Mouse (Mus musculus) forebrain, embryonic 16.5 days (tissue): ENCODE data around the gene Ptk6. TPM values are rescaled to one million over a fixed set of nuclear protein-coding genes. Genes with fewer than 3 reads are reported as not detected.

Experiments
- ATAC-seq: fragments of 200-750 bp; cut with Nextera tagmentation; 2 replicates; pipeline ENCODE4 v1.8.0; 2017; ENCODE audit warnings: mild to moderate bottlenecking, moderate library complexity
- H3K27ac ChIP-seq: fragments of 300-500 bp; sonication (generic); 2 replicates; pipeline ENCODE4 v1.5.1; 2014; ENCODE audit warnings: low read length, control low read depth
- H3K27me3 ChIP-seq: fragments of 300-500 bp; sonication (generic); replicated peaks from 2 replicates; pipeline ENCODE4 v1.6.1; 2014; ENCODE audit warnings: low read length; ENCODE audit not compliant: control insufficient read depth, insufficient read depth
- H3K36me3 ChIP-seq: fragments of 300-500 bp; sonication (generic); 2 replicates; pipeline ENCODE4 v1.6.1; 2014; ENCODE audit not compliant: control insufficient read depth, insufficient read depth
- H3K4me1 ChIP-seq: fragments of 300-500 bp; sonication (generic); replicated peaks from 2 replicates; pipeline ENCODE4 v1.6.1; 2014; ENCODE audit warnings: low read length; ENCODE audit not compliant: control insufficient read depth, insufficient read depth
- H3K4me2 ChIP-seq: fragments of 300-500 bp; sonication (generic); 2 replicates; pipeline ENCODE4 v1.6.1; 2014; ENCODE audit warnings: mild to moderate bottlenecking, low read length, control low read depth
- H3K4me3 ChIP-seq: fragments of 300-500 bp; sonication (generic); replicated peaks from 2 replicates; pipeline ENCODE4 v1.5.1; 2014; ENCODE audit warnings: mild to moderate bottlenecking, low read length, control low read depth
- H3K9ac ChIP-seq: fragments of 300-500 bp; sonication (generic); replicated peaks from 2 replicates; pipeline ENCODE4 v1.6.1; 2014; ENCODE audit warnings: low read depth, low read length, control low read depth
- H3K9me3 ChIP-seq: fragments of 300-500 bp; sonication (generic); 2 replicates; pipeline ENCODE4 v1.6.1; 2016; ENCODE audit warnings: low read length; ENCODE audit not compliant: control insufficient read depth
- WGBS: fragments of 180-500 bp; shearing (Covaris S2); extraction: QIAGEN DNeasy Blood & Tissue Kit; methylation state at CpG from one replicate; pipeline ENCODE4 v1.1.7; 2014; 5-methylcytosine and 5-hydroxymethylcytosine counted together
- polyA plus RNA-seq: library from polyadenylated mRNA; unstranded; fragments of >200 nt; fragmentation: Nextera tagmentation; extraction: Ambion mirVana; gene quantifications from 2 replicates; pipeline ENCODE4 v1.2.1, GENCODE M21; 2015

Ptk6 gene
- polyA plus RNA-seq, 1 experiment from 2014 or later: not detected

- Histone ChIP-seq H3K27me3 (no peaks in the 10 kb centered on the region), H3K4me2 (no peak overlapping the region), H3K36me3 (no peaks in the 10 kb centered on the region), H3K9me3 (no peaks in the 10 kb centered on the region), H3K4me3 (no peak overlapping the region), H3K4me1 (peaks cover 2% of the 10 kb centered on the region), H3K27ac (no peak overlapping the region), H3K9ac (no peak overlapping the region)
- 90% methylated on average over 2 of the region's 2 CpGs for WGBS
- ATAC-seq: no peak
Measured at GRCm38 (mm10) chr2:181224994-181225393, 22.4 kb upstream of the Ptk6 start.

- Histone ChIP-seq H3K4me1 (peaks cover 9% of the 10 kb centered on the region), H3K36me3 (no peaks in the 10 kb centered on the region), H3K27me3 (no peaks in the 10 kb centered on the region), H3K4me3 (no peak overlapping the region), H3K9ac (no peak overlapping the region), H3K27ac (no peak overlapping the region), H3K9me3 (no peaks in the 10 kb centered on the region), H3K4me2 (peak overlapping the region; percentile 53)
- 38% methylated on average over 2 of the region's 2 CpGs for WGBS
- ATAC-seq: no peak
Measured at GRCm38 (mm10) chr2:181220361-181220760, 17.8 kb upstream of the Ptk6 start.

GRCm38 (mm10) chr2:181219538-181220216 is 17.1 kb upstream of the Ptk6 start, which contains the start of gene Fndc11:
Gene Fndc11, plus strand, starts transcription at chr2:181220013.
- Histone ChIP-seq H3K27ac (no peak within 1 kb of the TSS), H3K4me2 (peak within 1 kb of the TSS; percentile 53), H3K36me3 (no peaks in the 10 kb centered on the region), H3K4me3 (peak within 1 kb of the TSS; percentile 26), H3K9me3 (no peaks in the 10 kb centered on the region), H3K4me1 (peaks cover 9% of the 10 kb centered on the region), H3K27me3 (no peaks in the 10 kb centered on the region), H3K9ac (peak within 1 kb of the TSS; percentile 22; the same call in 1 of the 2 replicates)
- 4% methylated on average over 25 of the region's 25 CpGs for WGBS
- peak; percentile 69; the same call in 1 of the 2 replicates for ATAC-seq

GRCm38 (mm10) chr2:181218881-181219485 is 16.4 kb upstream of the Ptk6 start:
- H3K36me3 ChIP-seq: no peaks in the 10 kb centered on the region
- no peak overlapping the region for H3K9ac ChIP-seq
- peaks cover 9% of the 10 kb centered on the region for H3K4me1 ChIP-seq
- no peak for ATAC-seq
- no peak overlapping the region for H3K27ac ChIP-seq
- no peak overlapping the region for H3K4me3 ChIP-seq
- WGBS: 64% methylated on average over 5 of the region's 5 CpGs
- H3K27me3 ChIP-seq: peaks cover 1% of the 10 kb centered on the region
- no peak overlapping the region for H3K4me2 ChIP-seq
- no peaks in the 10 kb centered on the region for H3K9me3 ChIP-seq

GRCm38 (mm10) chr2:181216037-181216436 is 13.4 kb upstream of the Ptk6 start:
- Histone ChIP-seq H3K27ac (no peak overlapping the region), H3K9ac (no peak overlapping the region), H3K4me3 (no peak overlapping the region), H3K36me3 (no peaks in the 10 kb centered on the region), H3K27me3 (peaks cover 30% of the 10 kb centered on the region), H3K4me2 (no peak overlapping the region), H3K9me3 (no peaks in the 10 kb centered on the region), H3K4me1 (peaks cover 18% of the 10 kb centered on the region)
- 93% methylated on average over 6 of the region's 6 CpGs for WGBS
- ATAC-seq: no peak

GRCm38 (mm10) chr2:181213021-181213445 is 10.4 kb upstream of the Ptk6 start, which contains the start of gene Srms:
Gene Srms, minus strand, starts transcription at chr2:181213185.
- peak within 1 kb of the TSS; percentile 46 for H3K4me2 ChIP-seq

GRCm38 (mm10) chr2:181212389-181213020 is 9.9 kb upstream of the Ptk6 start:
- Histone ChIP-seq H3K4me3 (peak overlapping the region; percentile 29), H3K27me3 (peaks cover 30% of the 10 kb centered on the region), H3K9ac (no peak overlapping the region), H3K36me3 (no peaks in the 10 kb centered on the region), H3K9me3 (no peaks in the 10 kb centered on the region), H3K4me2 (peak overlapping the region; percentile 46), H3K4me1 (peaks cover 9% of the 10 kb centered on the region), H3K27ac (no peak overlapping the region)
- no peak for ATAC-seq
- WGBS: 2% methylated on average over 34 of the region's 34 CpGs

More at GRCm38 (mm10) chr2:181213021-181213445, 10.4 kb upstream of the Ptk6 start, which contains the start of gene Srms:
- no peaks in the 10 kb centered on the region for H3K9me3 ChIP-seq
- H3K27me3 ChIP-seq: peaks cover 30% of the 10 kb centered on the region
- H3K27ac ChIP-seq: no peak within 1 kb of the TSS
- no peaks in the 10 kb centered on the region for H3K36me3 ChIP-seq
- H3K4me1 ChIP-seq: peaks cover 9% of the 10 kb centered on the region
- H3K4me3 ChIP-seq: peak within 1 kb of the TSS; percentile 29
- under 1% methylated on average over 17 of the region's 17 CpGs for WGBS
- no peak within 1 kb of the TSS for H3K9ac ChIP-seq
- ATAC-seq: no peak

GRCm38 (mm10) chr2:181206118-181206517 is 3.5 kb upstream of the Ptk6 start:
- Histone ChIP-seq H3K27me3 (peaks cover 1% of the 10 kb centered on the region; the same call in 1 of the 2 replicates), H3K4me3 (no peak overlapping the region), H3K4me2 (no peak overlapping the region), H3K9ac (no peak overlapping the region), H3K36me3 (no peaks in the 10 kb centered on the region), H3K27ac (no peak overlapping the region), H3K9me3 (no peaks in the 10 kb centered on the region), H3K4me1 (no peaks in the 10 kb centered on the region)
- ATAC-seq: no peak
- WGBS: 84% methylated on average over 9 of the region's 9 CpGs

GRCm38 (mm10) chr2:181205678-181206077 is 3.1 kb upstream of the Ptk6 start:
- H3K27ac ChIP-seq: no peak overlapping the region
- no peaks in the 10 kb centered on the region for H3K9me3 ChIP-seq
- H3K9ac ChIP-seq: no peak overlapping the region
- H3K36me3 ChIP-seq: no peaks in the 10 kb centered on the region
- H3K27me3 ChIP-seq: no peaks in the 10 kb centered on the region
- no peak for ATAC-seq
- no peak overlapping the region for H3K4me2 ChIP-seq
- WGBS: 91% methylated on average over 5 of the region's 5 CpGs
- H3K4me1 ChIP-seq: no peaks in the 10 kb centered on the region
- no peak overlapping the region for H3K4me3 ChIP-seq
